Mouse (Mus musculus) adrenal gland, postnatal 4 days (tissue): Measurements from ENCODE around the gene 1700123L14Rik. TPM values are rescaled to one million over a fixed set of nuclear protein-coding genes. Genes with fewer than 3 reads are reported as not detected.
"Not testable (repeated sequence)": the region's sequence is repeated elsewhere in the genome, so short reads cannot be mapped to it uniquely, and the experiment has no call there.

Experiments
- DNase-seq, 2 experiments: peaks; one replicate each; pipeline ENCODE4 v3.0.0; 2021 to 2022; ENCODE audit warnings: low spot score in 2 of 2, mixed read lengths in 2 of 2
- long read RNA-seq, 2 experiments: library from polyadenylated mRNA; stranded (forward); transcript quantifications; one replicate each; pipeline ENCODE4 v2.0.0; 2021
- total RNA-seq, 2 experiments: library from RNA; stranded (reverse); gene quantifications; 2 replicates each; pipeline ENCODE4 v1.2.3; 2021

The 1700123L14Rik gene
- total RNA-seq = not detected
- long read RNA-seq, experiment 1 = 0 reads
- long read RNA-seq, experiment 2 = 0 reads

- DNase-seq = no peak
These were observed at the start of gene 1700123L14Rik for GRCm38 (mm10) chr6:96165818-96166379. TSS of gene 1700123L14Rik (minus strand) at chr6:96166243.

- DNase-seq = no peak
These were observed 39.4 kb upstream of the 1700123L14Rik start for GRCm38 (mm10) chr6:96205395-96205794.

GRCm38 (mm10) chr6:96198991-96199390, 32.9 kb upstream of the 1700123L14Rik start:
- DNase-seq = not testable (repeated sequence)

GRCm38 (mm10) chr6:96186517-96186916, 20.5 kb upstream of the 1700123L14Rik start:
- no peak for DNase-seq

- no peak for DNase-seq
These were observed 17.3 kb upstream of the 1700123L14Rik start for GRCm38 (mm10) chr6:96183392-96183791.

- no peak for DNase-seq
These were observed 12.5 kb upstream of the 1700123L14Rik start for GRCm38 (mm10) chr6:96178530-96178929.

GRCm38 (mm10) chr6:96173681-96174080, 7.6 kb upstream of the 1700123L14Rik start:
- DNase-seq = no peak

GRCm38 (mm10) chr6:96167031-96167430, 988 bp upstream of the 1700123L14Rik start:
- no peak for DNase-seq

- no peak for DNase-seq
These were observed 640 bp downstream of the 1700123L14Rik start for GRCm38 (mm10) chr6:96165403-96165802.

GRCm38 (mm10) chr6:96143326-96143725, 22.7 kb downstream of the 1700123L14Rik start:
- DNase-seq = no peak

- peak; percentile 10 for DNase-seq
These were observed 49.3 kb downstream of the 1700123L14Rik start for GRCm38 (mm10) chr6:96116534-96117272.

- no peak for DNase-seq
These were observed 49.9 kb downstream of the 1700123L14Rik start for GRCm38 (mm10) chr6:96116148-96116533.

Other genes with a start within 250 kb of the 1700123L14Rik start
- gene Fam19a1, start 53.1 kb downstream of the 1700123L14Rik start, total RNA-seq = 1 to 10 TPM; 5.4 to 6.3 TPM